Mouse (Mus musculus): ENCODE data around the gene Tdrd9.

- TF ChIP-seq POLR2A (IDR thresholded peaks at IDR 0.05; ENCODE audit: low read depth, low read length) (no peak), CTCF (IDR thresholded peaks at IDR 0.05; ENCODE audit: borderline replicate concordance, insufficient read depth, low read length) (no peak)
Measured at GRCm38 (mm10) chr12:111945115-111945514, 26.2 kb upstream of the Tdrd9 start.

Data from embryonic fibroblast, embryonic 13.5 days (primary cell).